Mouse (Mus musculus): ENCODE results near the gene Rnf213. TPM values are rescaled to one million over a fixed set of nuclear protein-coding genes. Genes with fewer than 3 reads are reported as not detected.

The Rnf213 gene
- total RNA-seq, 2 experiments from 2014 or later, result 3.4 to 3.9 TPM

- no peak overlapping the region for H3K27ac ChIP-seq
These were observed 27.5 kb downstream of the Rnf213 start for GRCm38 (mm10) chr11:119420426-119420825.

GRCm38 (mm10) chr11:119427431-119427830, 34.5 kb downstream of the Rnf213 start:
- Histone ChIP-seq H3K27ac (no peak overlapping the region), H3K4me3 (no peak overlapping the region)
- DNase-seq (ENCODE audit: extremely low spot score in 1 of 2, low spot score in 2 of 2), result no peak
- intact Hi-C loops (cut with DNase I), result no loop called here
- TF ChIP-seq CTCF (IDR thresholded peaks at IDR 0.05), result no peak

More at GRCm38 (mm10) chr11:119420426-119420825, 27.5 kb downstream of the Rnf213 start:
- intact Hi-C loops (cut with DNase I), result no loop called here
- no peak overlapping the region for H3K4me3 ChIP-seq
- no peak for DNase-seq (ENCODE audit: extremely low spot score in 1 of 2, low spot score in 2 of 2)
- TF ChIP-seq CTCF (IDR thresholded peaks at IDR 0.05), result no peak

- intact Hi-C loops (cut with DNase I), result no loop called here
- TF ChIP-seq CTCF (IDR thresholded peaks at IDR 0.05), result no peak
- Histone ChIP-seq H3K4me3 (no peak overlapping the region), H3K27ac (no peak overlapping the region)
- no peak for DNase-seq (ENCODE audit: extremely low spot score in 1 of 2, low spot score in 2 of 2)
These were observed 35.1 kb downstream of the Rnf213 start for GRCm38 (mm10) chr11:119427986-119428385.

GRCm38 (mm10) chr11:119428649-119429136, 35.8 kb downstream of the Rnf213 start:
- no peak overlapping the region for H3K4me3 ChIP-seq
- no peak for DNase-seq (ENCODE audit: extremely low spot score in 1 of 2, low spot score in 2 of 2)
- intact Hi-C loops (cut with DNase I), result no loop called here
- no peak for TF ChIP-seq CTCF (IDR thresholded peaks at IDR 0.05)
- no peak overlapping the region for H3K27ac ChIP-seq

- H3K27ac ChIP-seq, result no peak overlapping the region
- intact Hi-C loops (cut with DNase I), result no loop called here
- no peak overlapping the region for H3K4me3 ChIP-seq
- TF ChIP-seq CTCF (IDR thresholded peaks at IDR 0.05), result no peak
- DNase-seq (ENCODE audit: extremely low spot score in 1 of 2, low spot score in 2 of 2), result no peak
These were observed 38.6 kb downstream of the Rnf213 start for GRCm38 (mm10) chr11:119431516-119431915.

- no peak for DNase-seq (ENCODE audit: extremely low spot score in 1 of 2, low spot score in 2 of 2)
- Histone ChIP-seq H3K27ac (no peak overlapping the region), H3K4me3 (no peak overlapping the region)
- TF ChIP-seq CTCF (IDR thresholded peaks at IDR 0.05), result no peak
- intact Hi-C loops (cut with DNase I), result no loop called here
These were observed 39.8 kb downstream of the Rnf213 start for GRCm38 (mm10) chr11:119432706-119433105.

- DNase-seq (ENCODE audit: extremely low spot score in 1 of 2, low spot score in 2 of 2), result no peak
- TF ChIP-seq CTCF (IDR thresholded peaks at IDR 0.05), result no peak
- Histone ChIP-seq H3K27ac (no peak overlapping the region), H3K4me3 (no peak overlapping the region)
- intact Hi-C loops (cut with DNase I), result no loop called here
These were observed 41.4 kb downstream of the Rnf213 start for GRCm38 (mm10) chr11:119434316-119434715.

GRCm38 (mm10) chr11:119435880-119436872, 43.3 kb downstream of the Rnf213 start:
- peak; percentile 52 for TF ChIP-seq CTCF (IDR thresholded peaks at IDR 0.05)
- intact Hi-C loops (cut with DNase I), result loop anchor here (5.0 kb wide), 1 partner anchor 129 kb away; the partner anchor contains the start of gene Card14

GRCm38 (mm10) chr11:119438776-119439175, 45.9 kb downstream of the Rnf213 start:
- no peak for DNase-seq (ENCODE audit: extremely low spot score in 1 of 2, low spot score in 2 of 2)
- intact Hi-C loops (cut with DNase I), result loop anchor here (5.0 kb wide), 1 partner anchor 131 kb away; the partner anchor contains the start of gene Card14
- Histone ChIP-seq H3K4me3 (no peak overlapping the region), H3K27ac (no peak overlapping the region)
- no peak for TF ChIP-seq CTCF (IDR thresholded peaks at IDR 0.05)

More at GRCm38 (mm10) chr11:119435880-119436872, 43.3 kb downstream of the Rnf213 start:
- H3K4me3 ChIP-seq, result no peak overlapping the region
- no peak overlapping the region for H3K27ac ChIP-seq
- DNase-seq (ENCODE audit: extremely low spot score in 1 of 2, low spot score in 2 of 2), result peak; percentile 11 to 18

GRCm38 (mm10) chr11:119442199-119442598, 49.3 kb downstream of the Rnf213 start:
- no peak; the same call in none of the 2 replicates for TF ChIP-seq CTCF (IDR thresholded peaks at IDR 0.05)
- H3K27ac ChIP-seq, result no peak overlapping the region
- H3K4me3 ChIP-seq, result no peak overlapping the region
- intact Hi-C loops (cut with DNase I), result no loop called here
- no peak for DNase-seq (ENCODE audit: extremely low spot score in 1 of 2, low spot score in 2 of 2)

- Histone ChIP-seq H3K4me3 (no peak overlapping the region), H3K27ac (no peak overlapping the region)
- TF ChIP-seq CTCF (IDR thresholded peaks at IDR 0.05), result no peak
- intact Hi-C loops (cut with DNase I), result no loop called here
- no peak for DNase-seq (ENCODE audit: extremely low spot score in 1 of 2, low spot score in 2 of 2)
These were observed 50.5 kb downstream of the Rnf213 start for GRCm38 (mm10) chr11:119443442-119443841.

- no peak for TF ChIP-seq CTCF (IDR thresholded peaks at IDR 0.05)
- DNase-seq (ENCODE audit: extremely low spot score in 1 of 2, low spot score in 2 of 2), result no peak
- no peak overlapping the region for H3K4me3 ChIP-seq
- intact Hi-C loops (cut with DNase I), result no loop called here
- H3K27ac ChIP-seq, result no peak overlapping the region
These were observed 63.2 kb downstream of the Rnf213 start for GRCm38 (mm10) chr11:119456097-119456496.
